Mouse (Mus musculus) intestine, embryonic 16.5 days (tissue): ENCODE measurements around the gene Rab4b. TPM values are rescaled to one million over a fixed set of nuclear protein-coding genes. Genes with fewer than 3 reads are reported as not detected.

Source experiments
- ATAC-seq: fragments of 200-750 bp; cut with Nextera tagmentation; 2 replicates; pipeline ENCODE4 v1.8.0; 2017; ENCODE audit warnings: moderate TSS enrichment, moderate library complexity
- H3K27ac ChIP-seq: fragments of 300-500 bp; sonication (generic); 2 replicates; pipeline ENCODE4 v1.5.1; 2014; ENCODE audit warnings: mild to moderate bottlenecking, low read length
- H3K27me3 ChIP-seq: fragments of 300-500 bp; sonication (generic); replicated peaks from 2 replicates; pipeline ENCODE4 v1.6.1; 2014; ENCODE audit warnings: low read length, control low read depth, mixed read lengths; ENCODE audit not compliant: control insufficient read depth, insufficient read depth
- H3K36me3 ChIP-seq: fragments of 300-500 bp; sonication (generic); 2 replicates; pipeline ENCODE4 v1.6.1; 2014; ENCODE audit warnings: low read length, control low read depth; ENCODE audit not compliant: control insufficient read depth, insufficient read depth
- H3K4me1 ChIP-seq: fragments of 300-500 bp; sonication (generic); 2 replicates; pipeline ENCODE4 v1.6.1; 2014; ENCODE audit warnings: low read length, control low read depth, mixed read lengths; ENCODE audit not compliant: control insufficient read depth, insufficient read depth
- H3K4me2 ChIP-seq: fragments of 300-500 bp; sonication (generic); 2 replicates; pipeline ENCODE4 v1.6.1; 2014; ENCODE audit warnings: low read depth, low read length, control low read depth
- H3K4me3 ChIP-seq: fragments of 300-500 bp; sonication (generic); 2 replicates; pipeline ENCODE4 v1.5.1; 2014; ENCODE audit warnings: mild to moderate bottlenecking, low read length
- H3K9ac ChIP-seq: fragments of 300-500 bp; sonication (generic); 2 replicates; pipeline ENCODE4 v1.6.1; 2014; ENCODE audit warnings: low read depth, low read length
- H3K9me3 ChIP-seq: fragments of 300-500 bp; sonication (generic); 2 replicates; pipeline ENCODE4 v1.6.1; 2016; ENCODE audit warnings: low read length, control low read depth; ENCODE audit not compliant: control insufficient read depth
- WGBS: fragments of 180-500 bp; shearing (Covaris S2); extraction: QIAGEN DNeasy Blood & Tissue Kit; methylation state at CpG from one replicate; pipeline ENCODE4 v1.1.7; 2014; 5-methylcytosine and 5-hydroxymethylcytosine counted together
- polyA plus RNA-seq: library from polyadenylated mRNA; unstranded; fragments of >200 nt; fragmentation: Nextera tagmentation; extraction: Ambion mirVana; gene quantifications from 2 replicates; pipeline ENCODE4 v1.2.1, GENCODE M21; 2015

Rab4b gene
- polyA plus RNA-seq = 69.9 and 70.1 TPM in 2 replicates

GRCm38 (mm10) chr7:27178324-27179216 lies at the start of gene Rab4b:
TSS of gene Rab4b (minus strand) at chr7:27178896.
- no peaks in the 10 kb centered on the region for H3K9me3 ChIP-seq
- ATAC-seq = peak; percentile 98
- peak within 1 kb of the TSS; percentile 97 for H3K27ac ChIP-seq
- H3K4me1 ChIP-seq = peaks cover 11% of the 10 kb centered on the region
- peak within 1 kb of the TSS; percentile 61 for H3K4me2 ChIP-seq
- under 1% methylated on average over 53 of the region's 53 CpGs for WGBS
- H3K27me3 ChIP-seq = no peaks in the 10 kb centered on the region
- H3K9ac ChIP-seq = peak within 1 kb of the TSS; percentile 73
- no peaks in the 10 kb centered on the region for H3K36me3 ChIP-seq
- peak within 1 kb of the TSS; percentile 88 for H3K4me3 ChIP-seq

GRCm38 (mm10) chr7:27228281-27228821 lies 49.7 kb upstream of the Rab4b start, which contains the start of gene Itpkc:
TSS of gene Itpkc (minus strand) at chr7:27228661.
- peak; percentile 76 for ATAC-seq
- Histone ChIP-seq H3K4me3 (peak within 1 kb of the TSS; percentile 86), H3K27ac (peak within 1 kb of the TSS; percentile 91), H3K9me3 (no peaks in the 10 kb centered on the region), H3K27me3 (no peaks in the 10 kb centered on the region), H3K4me1 (peaks cover 46% of the 10 kb centered on the region), H3K9ac (peak within 1 kb of the TSS; percentile 97), H3K36me3 (no peaks in the 10 kb centered on the region), H3K4me2 (peak within 1 kb of the TSS; percentile 86)
- under 1% methylated on average over 49 of the region's 49 CpGs for WGBS

DNA sequence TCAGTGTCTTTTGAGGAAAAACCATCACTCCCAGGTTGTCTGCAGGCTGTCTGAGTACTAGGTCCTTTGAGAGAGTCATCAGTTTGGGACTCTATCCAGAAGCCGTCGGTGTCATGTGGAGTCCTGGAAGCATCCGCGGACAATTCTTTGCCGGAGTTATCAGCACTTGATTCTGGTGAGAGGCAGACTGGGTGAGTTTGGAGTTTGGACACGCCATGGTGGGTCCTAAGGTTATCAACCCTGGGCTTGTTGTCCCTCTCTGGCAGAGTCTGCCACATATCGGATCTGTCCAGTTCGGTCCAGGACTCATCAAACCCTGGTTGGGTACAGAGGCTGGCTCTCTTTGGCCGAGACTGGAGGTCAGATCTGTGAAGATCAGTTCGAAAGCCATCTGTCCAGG lies 49.0 kb upstream of the Rab4b start:
- no peaks in the 10 kb centered on the region for H3K36me3 ChIP-seq
- H3K4me2 ChIP-seq = peak overlapping the region; percentile 86
- peak overlapping the region; percentile 91 for H3K27ac ChIP-seq
- WGBS = under 1% methylated on average over 10 of the region's 10 CpGs
- H3K27me3 ChIP-seq = no peaks in the 10 kb centered on the region
- peak overlapping the region; percentile 97 for H3K9ac ChIP-seq
- H3K9me3 ChIP-seq = no peaks in the 10 kb centered on the region
- no peak for ATAC-seq
- peaks cover 48% of the 10 kb centered on the region for H3K4me1 ChIP-seq
- peak overlapping the region; percentile 86 for H3K4me3 ChIP-seq

GRCm38 (mm10) chr7:27227276-27227675 lies 48.6 kb upstream of the Rab4b start:
- ATAC-seq = no peak
- no peaks in the 10 kb centered on the region for H3K36me3 ChIP-seq
- H3K9ac ChIP-seq = peak overlapping the region; percentile 97
- WGBS = 23% methylated on average over 8 of the region's 9 CpGs
- H3K27me3 ChIP-seq = no peaks in the 10 kb centered on the region
- peak overlapping the region; percentile 86 for H3K4me3 ChIP-seq
- peak overlapping the region; percentile 86 for H3K4me2 ChIP-seq
- peaks cover 49% of the 10 kb centered on the region for H3K4me1 ChIP-seq
- peak overlapping the region; percentile 91 for H3K27ac ChIP-seq
- H3K9me3 ChIP-seq = no peaks in the 10 kb centered on the region

DNA sequence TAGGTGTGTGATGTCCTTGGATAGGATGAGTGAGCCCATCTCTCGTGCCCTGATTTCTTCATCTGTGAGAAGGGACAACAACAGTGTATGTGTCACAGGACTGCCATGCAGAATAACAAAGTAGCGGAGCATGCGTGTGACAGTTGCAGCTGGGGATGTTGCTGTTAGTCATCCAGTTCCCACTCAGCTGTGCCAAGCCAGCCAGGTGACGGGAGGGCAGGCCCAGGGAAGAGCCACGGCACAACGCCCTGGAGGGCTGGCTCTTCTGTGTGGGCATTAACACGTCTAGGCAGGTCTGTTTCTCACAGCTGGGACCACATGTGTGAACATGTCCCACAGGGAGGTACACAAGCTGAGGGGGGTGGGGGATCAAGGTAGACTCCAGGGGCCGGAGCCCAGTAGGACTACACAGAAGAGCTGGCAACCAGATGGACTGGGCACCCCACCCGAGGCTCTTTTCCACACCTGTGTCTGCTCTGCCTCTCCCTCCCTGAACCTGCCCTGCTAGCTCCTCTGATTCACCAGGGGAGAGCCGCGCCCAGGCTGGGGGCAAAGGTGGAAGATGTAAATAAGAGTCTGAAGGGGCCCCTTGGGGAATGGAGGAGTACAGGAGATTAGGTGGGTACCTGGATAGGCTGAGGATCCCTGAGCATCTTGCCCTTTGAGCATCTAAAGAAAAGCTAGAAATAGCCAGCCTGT lies 46.3 kb upstream of the Rab4b start:
- peak overlapping the region; percentile 87 for H3K27ac ChIP-seq
- peak overlapping the region; percentile 86 for H3K4me3 ChIP-seq
- ATAC-seq = peak; percentile 83

GRCm38 (mm10) chr7:27222538-27222937 lies 43.8 kb upstream of the Rab4b start:
- WGBS = 57% methylated on average over 1 of the region's 1 CpGs
- Histone ChIP-seq H3K9ac (no peak overlapping the region), H3K9me3 (no peaks in the 10 kb centered on the region), H3K36me3 (no peaks in the 10 kb centered on the region; the same call in 1 of the 2 replicates), H3K27me3 (no peaks in the 10 kb centered on the region), H3K4me2 (no peak overlapping the region), H3K4me3 (no peak overlapping the region), H3K4me1 (peaks cover 48% of the 10 kb centered on the region), H3K27ac (no peak overlapping the region)
- ATAC-seq = no peak

More for the DNA sequence above, 46.3 kb upstream of the Rab4b start:
- WGBS = 45% methylated on average over 11 of the region's 11 CpGs
- Histone ChIP-seq H3K4me1 (peaks cover 52% of the 10 kb centered on the region), H3K4me2 (peak overlapping the region; percentile 86), H3K36me3 (no peaks in the 10 kb centered on the region), H3K9ac (peak overlapping the region; percentile 62), H3K9me3 (no peaks in the 10 kb centered on the region), H3K27me3 (no peaks in the 10 kb centered on the region)

- Histone ChIP-seq H3K27me3 (no peaks in the 10 kb centered on the region), H3K9ac (no peak overlapping the region), H3K4me1 (peaks cover 43% of the 10 kb centered on the region), H3K36me3 (peaks cover under 1% of the 10 kb centered on the region), H3K4me2 (no peak overlapping the region), H3K4me3 (no peak overlapping the region), H3K9me3 (no peaks in the 10 kb centered on the region), H3K27ac (no peak overlapping the region)
- ATAC-seq = no peak
- WGBS = 62% methylated on average over 6 of the region's 6 CpGs
Observed at GRCm38 (mm10) chr7:27221939-27222338, 43.2 kb upstream of the Rab4b start.

- Histone ChIP-seq H3K27me3 (no peaks in the 10 kb centered on the region), H3K4me1 (peaks cover 25% of the 10 kb centered on the region), H3K4me2 (no peak overlapping the region), H3K4me3 (no peak overlapping the region), H3K27ac (no peak overlapping the region), H3K36me3 (peaks cover 8% of the 10 kb centered on the region), H3K9ac (no peak overlapping the region), H3K9me3 (no peaks in the 10 kb centered on the region)
- ATAC-seq = no peak
- 71% methylated on average over 11 of the region's 11 CpGs for WGBS
Observed at GRCm38 (mm10) chr7:27219937-27220336, 41.2 kb upstream of the Rab4b start.

DNA sequence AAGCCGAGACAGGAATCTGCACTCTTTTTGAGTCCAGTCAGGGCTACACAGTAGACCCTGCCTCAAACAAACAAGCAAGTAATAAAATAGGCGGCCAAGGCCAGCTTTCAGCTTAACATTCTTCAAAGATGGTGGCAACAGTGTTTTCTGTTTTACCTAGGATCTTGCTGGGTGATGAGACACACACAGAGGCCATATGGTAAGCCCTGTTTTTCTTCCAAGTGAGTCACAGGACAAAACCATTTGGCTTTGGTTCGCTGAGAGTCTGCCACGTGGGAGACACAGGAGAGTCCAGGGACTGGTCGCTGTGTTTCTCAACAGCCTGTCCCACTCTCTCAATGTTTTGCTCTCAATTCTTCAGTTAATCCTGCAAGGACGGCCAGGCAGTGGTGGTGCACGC lies 39.9 kb upstream of the Rab4b start:
- Histone ChIP-seq H3K36me3 (peaks cover 8% of the 10 kb centered on the region), H3K27ac (no peak overlapping the region), H3K4me3 (no peak overlapping the region), H3K9me3 (no peaks in the 10 kb centered on the region), H3K4me1 (peaks cover 13% of the 10 kb centered on the region), H3K9ac (no peak overlapping the region), H3K27me3 (no peaks in the 10 kb centered on the region), H3K4me2 (no peak overlapping the region)
- ATAC-seq = no peak
- 83% methylated on average over 7 of the region's 7 CpGs for WGBS
